Mouse (Mus musculus) megakaryocyte, embryonic 14.5 days (primary cell): ENCODE results near the gene Fpgs.

Experiments
- FLI1 ChIP-seq: IDR thresholded peaks from 2 replicates; pipeline ENCODE4 v1.6.1; 2012; ENCODE audit warnings: low read length, inconsistent platforms, mixed read lengths
- GATA1 ChIP-seq: IDR thresholded peaks from 3 replicates; pipeline ENCODE4 v1.6.1; 2012; ENCODE audit warnings: mixed read lengths, low read length, inconsistent platforms, borderline replicate concordance

DNA sequence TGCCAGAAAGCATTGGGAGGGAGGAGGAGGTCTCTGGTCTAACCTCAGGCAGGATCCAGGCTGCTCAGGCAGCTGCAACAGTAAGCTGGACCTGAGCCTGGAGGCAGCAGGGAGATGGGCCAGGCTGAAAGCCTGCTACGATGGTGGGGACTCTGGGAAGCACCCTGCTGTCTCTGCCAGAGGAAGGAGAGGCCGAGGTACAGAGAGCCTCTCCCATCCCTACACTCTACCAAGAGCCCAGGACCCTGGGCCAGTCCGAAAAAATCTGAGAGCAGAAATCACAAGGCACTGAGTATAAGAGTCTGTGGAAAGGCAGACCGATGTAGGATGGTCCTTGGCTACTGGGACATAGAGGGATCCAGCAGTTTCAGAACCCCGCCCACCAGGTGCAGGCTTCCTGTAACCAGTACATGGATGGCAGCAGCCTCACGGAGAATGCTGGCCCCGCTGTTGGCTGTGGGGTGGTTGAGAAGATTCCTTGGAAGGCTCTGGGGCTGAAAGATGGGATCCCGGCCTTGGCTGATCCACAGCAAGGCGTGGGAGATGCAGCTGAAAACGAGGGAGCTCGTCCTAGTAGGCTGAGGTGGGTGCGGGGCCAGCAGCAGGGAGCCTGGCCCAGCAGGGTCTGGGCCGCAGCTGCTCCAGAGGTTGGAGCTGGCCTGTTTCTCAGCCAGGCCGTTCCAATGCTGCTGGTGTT, 21.1 kb downstream of the Fpgs start:
- TF ChIP-seq FLI1, result no peak
- TF ChIP-seq GATA1, result no peak
